Mouse (Mus musculus) right cerebral cortex, postnatal 10 days (tissue): ENCODE data around the gene Xaf1.
A peak's percentile ranks its signal among the peaks of the same experiment; 100 is the strongest.

ENCODE experiments used
- DNase-seq, 2 experiments: peaks; one replicate each; pipeline ENCODE4 v3.0.0; 2021; ENCODE audit warnings: low spot score in 2 of 2

Xaf1 gene

GRCm38 (mm10) chr11:72361385-72362346 lies 60.2 kb downstream of the Xaf1 start:
- DNase-seq, result peak; percentile 86

- no peak for DNase-seq
Measured at GRCm38 (mm10) chr11:72362347-72362741, 60.9 kb downstream of the Xaf1 start, which contains the start of gene Tekt1. Gene Tekt1, minus strand, starts transcription at chr11:72362442.
